25 mouse cellular contexts compared by ENCODE assay signal in the genomic region with DNA sequence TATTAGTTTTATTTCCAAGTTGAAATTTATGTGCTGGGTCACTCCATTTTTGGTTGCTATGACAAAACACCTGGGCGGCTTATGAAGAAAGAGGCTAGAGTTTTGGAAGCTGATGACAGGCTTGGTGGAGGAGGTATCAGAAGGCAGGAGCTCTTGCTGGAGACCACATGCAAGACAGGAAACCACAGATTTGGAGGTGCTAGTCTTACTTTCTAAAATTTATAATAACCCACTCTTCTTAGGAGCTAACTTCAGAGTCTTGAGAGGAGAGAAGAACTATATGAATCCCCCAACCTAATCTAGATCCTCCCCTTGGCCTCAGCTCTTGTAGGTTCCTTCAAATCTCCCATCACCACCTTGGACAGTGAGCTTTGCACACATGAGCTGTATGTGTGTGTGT. TPM values are rescaled to one million over a fixed set of nuclear protein-coding genes. Genes with fewer than 3 reads are reported as not detected.
A peak's percentile ranks its signal among the peaks of the same experiment; 100 is the strongest.
DNase-seq lines count a peak whose midpoint lies in the region; ATAC-seq lines count a peak whose summit lies in the region.
"Had no signal": no experiment of that assay in that cellular context is flagged by ENCODE, and none has a peak within 500 bp of the region (broad histone marks: within the 10 kb centered on the region; RNA-seq: fewer than 3 reads in every experiment).

No protein-coding gene starts in this region.

- ATAC-seq in CD4-positive, CD25-positive, alpha-beta regulatory T cell, adult 4 months = peak; percentile 41
- ATAC-seq in inflammation-experienced regulatory T-cells, adult 6 months = peak; percentile 35
- ATAC-seq in kidney, embryonic 14.5 days (ENCODE audit: low FRiP score, low TSS enrichment) = no peak
- ATAC-seq: forebrain, embryonic 14.5 days; forebrain, embryonic 16.5 days had no signal

- no peak overlapping the region for H3K9ac ChIP-seq in kidney, embryonic 14.5 days (ENCODE audit: low read depth, low read length)
- H3K9ac ChIP-seq: embryonic facial prominence, embryonic 13.5 days; embryonic facial prominence, embryonic 15.5 days; forebrain, embryonic 12.5 days had no signal

- H3K27ac ChIP-seq in kidney, embryonic 14.5 days (ENCODE audit: low read depth, low read length) = no peak overlapping the region
- H3K27ac ChIP-seq: embryonic facial prominence, embryonic 13.5 days; embryonic facial prominence, embryonic 15.5 days; forebrain, embryonic 10.5 days; forebrain, embryonic 12.5 days had no signal

- H3K27me3 ChIP-seq in kidney, embryonic 14.5 days (ENCODE audit: control insufficient read depth, insufficient read depth, low read length) = no peaks in the 10 kb centered on the region
- H3K27me3 ChIP-seq: embryonic facial prominence, embryonic 13.5 days; embryonic facial prominence, embryonic 15.5 days; forebrain, embryonic 12.5 days had no signal

- H3K4me2 ChIP-seq in kidney, embryonic 14.5 days (replicated peaks; ENCODE audit: low read depth, low read length) = no peak overlapping the region
- H3K4me2 ChIP-seq: embryonic facial prominence, embryonic 13.5 days; embryonic facial prominence, embryonic 15.5 days; forebrain, embryonic 12.5 days had no signal

- peak; percentile 43 for DNase-seq in CD4-positive helper T cell, adult 2 months (ENCODE audit: low read depth, low spot score)
- peak; percentile 11 for DNase-seq in naive thymus-derived CD4-positive, alpha-beta T cell, adult 2 months (ENCODE audit: low read depth)
- no peak for DNase-seq in right cerebral cortex, postnatal 25 days
- no peak for DNase-seq in lung, postnatal 14 days
- DNase-seq in thymus, postnatal 0 days (ENCODE audit: low spot score) = no peak
- DNase-seq: adrenal gland, adult 2 months; adrenal gland, postnatal 10 days; adrenal gland, postnatal 25 days; cerebellum, adult 11 months; cerebellum, adult 18-20 months; cerebellum, adult 8-10 months; cerebellum, adult 9-11 months; cerebellum, postnatal 14 days; cerebellum, postnatal 36 days; embryo, embryonic 11 days had no signal

- WGBS in kidney, embryonic 14.5 days = 77% methylated on average over 1 of the region's 1 CpGs

- H3K4me1 ChIP-seq in kidney, embryonic 14.5 days (ENCODE audit: control insufficient read depth, insufficient read depth, low read length) = no peaks in the 10 kb centered on the region
- H3K4me1 ChIP-seq: embryonic facial prominence, embryonic 15.5 days; forebrain, embryonic 10.5 days; forebrain, embryonic 12.5 days had no signal

- H3K36me3 ChIP-seq in kidney, embryonic 14.5 days (ENCODE audit: control insufficient read depth, insufficient read depth, low read length) = no peaks in the 10 kb centered on the region
- H3K36me3 ChIP-seq: embryonic facial prominence, embryonic 13.5 days; embryonic facial prominence, embryonic 15.5 days; forebrain, embryonic 10.5 days; forebrain, embryonic 12.5 days had no signal

- H3K9me3 ChIP-seq in kidney, embryonic 14.5 days (ENCODE audit: control insufficient read depth, low read length) = no peaks in the 10 kb centered on the region
- H3K9me3 ChIP-seq: embryonic facial prominence, embryonic 13.5 days; embryonic facial prominence, embryonic 15.5 days; forebrain, embryonic 10.5 days; forebrain, embryonic 12.5 days had no signal

- H3K4me3 ChIP-seq in kidney, embryonic 14.5 days (ENCODE audit: low read length) = no peak overlapping the region
- H3K4me3 ChIP-seq: embryonic facial prominence, embryonic 13.5 days; embryonic facial prominence, embryonic 15.5 days; erythroblast, embryonic 14.5 days; forebrain, embryonic 10.5 days; forebrain, embryonic 12.5 days had no signal

RNA-seq across cellular contexts. Expression of a gene that starts 6.6 kb away (rescaled TPM):
- 1 to 10 TPM; 4.5 to 5.4 TPM for polyA plus RNA-seq in CD4-positive, CD25-positive, alpha-beta regulatory T cell, adult 4 months (2017; shearing (Covaris generic))
- polyA plus RNA-seq in inflammation-experienced regulatory T-cells, adult 6 months (2017; shearing (Covaris generic)) = 10 to 100 TPM in 1 of 3 experiments, 1 to 10 TPM in 2; 6.4 to 12.7 (median 6.6) TPM
- polyA plus RNA-seq in kidney, embryonic 14.5 days (2014; fragmentation: Nextera tagmentation; extraction: Ambion mirVana) = 16.6 and 26.8 TPM in 2 replicates
- 4.7 and 5.6 TPM in 2 replicates for polyA plus RNA-seq in thymus, postnatal 0 days (2015; fragmentation: Nextera tagmentation; extraction: Ambion mirVana)

Comparison
In these comparisons a context has a peak if more than half of its experiments do, and no peak if none do; other contexts are left out.
1. DNase-seq: peak in CD4-positive helper T cell, adult 2 months (single experiment) and naive thymus-derived CD4-positive, alpha-beta T cell, adult 2 months (single experiment); none in right cerebral cortex, postnatal 25 days (single experiment), lung, postnatal 14 days (single experiment) and thymus, postnatal 0 days (single experiment).